Mouse (Mus musculus) liver, adult 2 months (tissue): ENCODE measurements at regions not wholly inside any gene's neighbourhood (a gene's known extent, or its start where the extent isn't known, plus 50 kb on each side); places are given as distances from the start of the nearest gene placed in this dataset.
"Not testable (repeated sequence)": the region's sequence is repeated elsewhere in the genome, so short reads cannot be mapped to it uniquely, and the experiment has no call there.

Experiments
- CTCF ChIP-seq: fragments of 200-500 bp; IDR thresholded peaks from 2 replicates; pipeline ENCODE4 v1.5.1; 2011; ENCODE audit warnings: low read depth, low read length, control low read depth
- POLR2A ChIP-seq: fragments of 200-500 bp; IDR thresholded peaks from 2 replicates; pipeline ENCODE4 v1.6.1; 2011; ENCODE audit warnings: low read length, control low read depth; ENCODE audit not compliant: insufficient read depth; ENCODE audit errors: extremely low read depth

- TF ChIP-seq CTCF, POLR2A: not testable (repeated sequence)
These were observed 55.3 kb upstream of the Gcfc2 start for GRCm38 (mm10) chr6:81868207-81868606.
